Mouse (Mus musculus) layer of hippocampus, adult 9-11 months (tissue): Measurements from ENCODE around the gene Olfr988.
A peak's percentile ranks its signal among the peaks of the same experiment; 100 is the strongest.
"Not testable (repeated sequence)": the region's sequence is repeated elsewhere in the genome, so short reads cannot be mapped to it uniquely, and the experiment has no call there.

Experiments used
- DNase-seq: peaks from one replicate; pipeline ENCODE4 v3.0.0; 2022

Gene Olfr988

DNA sequence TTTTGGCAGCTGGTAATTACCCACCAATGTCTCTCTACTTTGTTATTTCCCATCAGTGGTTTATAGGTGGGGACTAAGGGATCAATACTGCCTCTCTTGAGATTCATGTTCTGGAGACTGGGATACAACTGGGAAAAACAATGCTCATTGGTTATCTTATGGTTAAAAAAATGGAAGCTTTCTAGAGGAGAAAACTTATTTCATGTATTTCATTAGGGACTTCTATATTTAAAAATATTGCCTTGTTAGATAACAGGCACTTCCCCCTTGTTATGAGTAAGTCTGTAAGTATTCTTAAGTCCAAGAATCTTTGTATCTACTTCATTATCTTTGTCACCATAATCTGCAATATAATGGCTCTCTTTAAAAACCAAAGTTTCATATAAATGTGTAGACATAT lies at the start of gene Olfr988:
Gene Olfr988, minus strand, starts transcription at position 101 of the 400 bp plus-strand sequence.
- not testable (repeated sequence) for DNase-seq

DNA sequence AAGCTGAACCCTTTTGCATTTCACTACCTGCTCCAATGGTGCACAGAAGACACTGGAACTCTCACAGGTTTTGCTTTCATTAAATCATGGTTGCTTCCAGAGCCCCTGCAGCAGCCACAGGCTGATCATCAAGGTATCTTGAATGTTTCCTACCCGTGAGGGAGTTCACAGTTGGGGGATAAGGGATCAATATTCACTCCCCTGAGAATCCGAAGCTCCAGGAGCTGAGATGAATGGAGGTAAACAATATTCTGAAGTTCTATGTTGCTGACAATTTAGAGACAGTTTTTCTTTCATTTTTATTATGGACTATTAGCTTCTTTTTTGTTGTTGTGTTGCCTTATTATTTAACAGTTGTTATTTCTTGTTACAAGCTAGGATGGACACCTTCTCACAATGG lies 46.3 kb upstream of the Olfr988 start, which contains the start of gene Olfr992:
Gene Olfr992, minus strand, starts transcription at position 101 of the 400 bp plus-strand sequence.
- DNase-seq: no peak

DNA sequence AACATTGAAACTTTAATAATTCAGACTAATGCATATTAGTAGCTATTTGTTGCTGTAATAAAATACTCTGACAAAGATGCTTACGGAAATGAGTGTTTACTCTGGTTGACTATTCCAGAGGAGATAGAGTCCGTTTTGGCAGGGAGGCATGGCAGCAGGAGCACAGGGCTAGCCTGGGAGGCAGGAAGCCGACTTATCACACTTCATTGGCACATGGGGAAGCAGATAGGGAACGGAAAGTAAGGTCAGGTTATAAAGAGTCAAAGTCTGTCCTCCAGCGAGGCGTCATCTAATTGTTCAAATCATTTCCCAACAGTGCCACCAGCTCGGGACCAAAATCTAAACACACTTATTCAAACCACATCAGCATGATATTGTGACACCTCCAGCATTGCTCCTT lies 23.1 kb downstream of the Olfr988 start:
- no peak for DNase-seq

DNA sequence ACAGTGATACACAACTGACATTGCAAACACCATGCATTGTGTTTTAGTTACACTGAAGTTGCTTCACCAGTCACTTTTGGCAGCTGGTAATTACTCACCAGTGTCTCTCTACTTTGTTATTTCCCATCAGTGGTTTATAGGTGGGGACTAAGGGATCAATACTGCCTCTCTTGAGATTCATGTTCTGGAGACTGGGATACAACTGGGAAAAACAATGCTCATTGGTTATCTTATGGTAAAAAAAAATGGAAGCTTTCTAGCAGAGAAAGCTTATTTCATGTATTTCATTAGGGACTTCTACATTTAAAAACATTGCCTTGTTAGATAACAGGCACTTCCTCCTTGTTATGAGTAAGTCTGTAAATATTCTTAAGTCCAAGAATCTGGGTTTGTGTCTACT lies 23.8 kb downstream of the Olfr988 start, which contains the start of gene Olfr987:
Gene Olfr987, minus strand, starts transcription at position 101 of the 400 bp plus-strand sequence.
- DNase-seq: not testable (repeated sequence)

DNA sequence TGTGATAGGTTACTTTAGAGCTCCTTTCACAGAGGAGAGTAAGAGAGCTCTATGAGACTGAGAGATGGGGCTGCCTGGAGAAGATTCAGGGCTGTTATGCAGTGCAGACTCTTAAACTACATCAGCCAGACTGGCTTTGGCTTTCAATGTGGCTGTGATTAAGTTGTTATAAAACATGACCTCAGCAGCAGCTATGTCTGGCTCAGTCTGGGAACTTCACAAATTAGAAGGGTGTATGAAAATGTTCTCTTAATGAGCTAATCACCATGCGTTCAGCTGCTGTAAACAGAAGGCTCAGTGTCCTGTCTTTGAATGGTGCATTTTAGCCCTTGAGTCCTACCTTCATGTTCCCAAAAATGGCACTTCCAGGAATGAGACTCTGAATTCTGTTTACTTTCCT lies 43.9 kb downstream of the Olfr988 start:
- peak; percentile 14 for DNase-seq
